In genomic region chr17:68978151-68978550, GRCm38 (mm10) we compare ENCODE assay signal across 7 mouse cellular contexts.
"Had no signal": no experiment of that assay in that cellular context is flagged by ENCODE, and none has a peak within 500 bp of the region (broad histone marks: within the 10 kb centered on the region; RNA-seq: fewer than 3 reads in every experiment).

No protein-coding gene starts in this region.

- DNase-seq: kidney, adult 8-10 months; kidney, postnatal 25 days; liver; liver, embryonic 13.5 days; liver, postnatal 0 days; right cerebral cortex, postnatal 14 days; thymus, postnatal 36 days had no signal
